9 mouse cellular contexts compared by ENCODE assay signal in the genomic region with DNA sequence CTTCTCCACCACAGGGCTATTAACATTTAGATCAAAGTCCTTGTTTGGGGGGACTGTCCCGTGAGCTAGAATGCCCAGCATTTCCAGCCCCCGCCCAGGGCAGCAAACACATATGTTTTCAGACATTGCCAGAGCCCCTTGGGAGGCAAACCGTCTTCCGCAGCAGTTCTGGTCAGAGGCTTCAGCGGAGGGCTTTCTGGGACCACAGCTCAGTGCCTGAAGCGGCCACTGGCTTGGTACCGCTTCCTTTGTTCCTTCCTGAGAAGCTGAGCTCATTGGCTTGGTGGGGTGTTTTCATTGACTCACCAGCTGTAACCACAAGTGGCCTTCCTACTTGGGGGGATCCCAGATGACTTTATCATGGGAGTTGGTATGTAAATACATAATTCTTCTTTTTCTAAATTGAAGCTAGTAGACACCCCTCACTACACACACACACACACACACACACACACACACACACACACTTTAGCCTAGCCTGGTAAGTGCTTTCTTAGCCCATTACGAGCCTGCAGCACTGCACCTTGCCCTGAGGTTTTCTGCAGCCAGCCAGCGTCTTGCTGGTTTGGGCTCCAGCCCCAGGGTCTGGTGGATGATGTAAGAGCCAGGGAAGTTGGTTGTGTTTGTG. TPM values are rescaled to one million over a fixed set of nuclear protein-coding genes. Genes with fewer than 3 reads are reported as not detected.
DNase-seq lines count a peak whose midpoint lies in the region; ATAC-seq and TF ChIP-seq lines count a peak whose summit lies in the region.
"Had no signal": no experiment of that assay in that cellular context is flagged by ENCODE, and none has a peak within 500 bp of the region (broad histone marks: within the 10 kb centered on the region; RNA-seq: fewer than 3 reads in every experiment).

No protein-coding gene starts in this region.

- H3K36me3 ChIP-seq in liver, embryonic 15.5 days (replicated peaks) = no peaks in the 10 kb centered on the region
- H3K36me3 ChIP-seq in liver, embryonic 12.5 days = no peaks in the 10 kb centered on the region
- H3K36me3 ChIP-seq in CH12.LX (replicated peaks in 1 of 2; ENCODE audit: control insufficient read depth in 1 of 2, insufficient read depth in 1 of 2, low read length in 1 of 2) = peaks cover 82 to 88% of the 10 kb centered on the region in 2 experiments
- no peaks in the 10 kb centered on the region for H3K36me3 ChIP-seq in embryonic facial prominence, embryonic 13.5 days
- H3K36me3 ChIP-seq in megakaryocyte, embryonic 14.5 days (replicated peaks; ENCODE audit: low read length) = peaks cover 82% of the 10 kb centered on the region

- peak; percentile 93 for DNase-seq in CH12.LX (ENCODE audit: extremely low read depth)
- no peak for DNase-seq in cerebellum, adult 8-10 months
- no peak for DNase-seq in adrenal gland, adult 8-10 months
- no peak for DNase-seq in cerebellum, adult 9-11 months
- DNase-seq: heart, postnatal 10 days had no signal

- no peak; the same call in 1 of the 2 replicates for TF ChIP-seq POLR2A in CH12.LX (IDR thresholded peaks at IDR 0.05; ENCODE audit: low read depth, low read length)

- no peak overlapping the region for H3K4me2 ChIP-seq in liver, embryonic 15.5 days
- H3K4me2 ChIP-seq in liver, embryonic 12.5 days = no peak overlapping the region
- H3K4me2 ChIP-seq in CH12.LX (ENCODE audit: insufficient read depth, low read depth, poor library complexity, severe bottlenecking) = peak overlapping the region; percentile 63
- no peak overlapping the region for H3K4me2 ChIP-seq in embryonic facial prominence, embryonic 13.5 days

- TF ChIP-seq RAD21 in CH12.LX (IDR thresholded peaks at IDR 0.05; ENCODE audit: low read depth, low read length) = no peak

- in situ Hi-C loops in CH12.LX (cut with MboI; ENCODE audit: low pct_ligation_motif_present, low pct_unique_long_range_greater_than_20kb, low sequenced_read_pairs) = no loop called here

- H3K27ac ChIP-seq in liver, embryonic 15.5 days (replicated peaks) = 0 out of 2 replicates have a peak overlapping the region, but pooled peaks have one; percentile 14
- no peak overlapping the region for H3K27ac ChIP-seq in liver, embryonic 12.5 days
- peak overlapping the region; percentile 96 for H3K27ac ChIP-seq in CH12.LX (ENCODE audit: insufficient read depth, low read depth)
- peak overlapping the region; percentile 60 for H3K27ac ChIP-seq in embryonic facial prominence, embryonic 13.5 days

- peak; percentile 63 for TF ChIP-seq EP300 in CH12.LX (IDR thresholded peaks at IDR 0.05; ENCODE audit: low read length)

- H3K9ac ChIP-seq in liver, embryonic 15.5 days = no peak overlapping the region
- no peak overlapping the region for H3K9ac ChIP-seq in liver, embryonic 12.5 days
- peak overlapping the region; percentile 70 for H3K9ac ChIP-seq in CH12.LX (ENCODE audit: insufficient read depth, low read depth)
- peak overlapping the region; percentile 36; the same call in 1 of the 2 replicates for H3K9ac ChIP-seq in embryonic facial prominence, embryonic 13.5 days

- H3K4me3 ChIP-seq in liver, embryonic 15.5 days (replicated peaks) = no peak overlapping the region
- no peak overlapping the region for H3K4me3 ChIP-seq in liver, embryonic 12.5 days
- H3K4me3 ChIP-seq in CH12.LX (replicated peaks in 1 of 3; ENCODE audit: low read depth in 2 of 3, low read length in 2 of 3, poor library complexity in 1 of 3) = peak overlapping the region in 1 of 3 experiments; percentile 31
- H3K4me3 ChIP-seq in embryonic facial prominence, embryonic 13.5 days = no peak overlapping the region
- peak overlapping the region; percentile 74 for H3K4me3 ChIP-seq in megakaryocyte, embryonic 14.5 days (replicated peaks)

- no peak for ATAC-seq in liver, embryonic 15.5 days (ENCODE audit: insufficient read depth)
- no peak for ATAC-seq in liver, embryonic 12.5 days
- ATAC-seq in embryonic facial prominence, embryonic 13.5 days (ENCODE audit: insufficient number of reproducible peaks, insufficient read depth, low FRiP score, low TSS enrichment, low read depth) = no peak

- H3K79me2 ChIP-seq in CH12.LX (replicated peaks; ENCODE audit: control insufficient read depth, extremely low read depth, insufficient read depth, poor library complexity, severe bottlenecking) = peaks cover 61% of the 10 kb centered on the region

- WGBS in liver, embryonic 15.5 days (ENCODE audit: insufficient replicate concordance) = 31% methylated on average over 9 of the region's 9 CpGs
- WGBS in liver, embryonic 12.5 days (ENCODE audit: insufficient replicate concordance) = 46% methylated on average over 9 of the region's 9 CpGs
- WGBS in embryonic facial prominence, embryonic 13.5 days = 36% methylated on average over 9 of the region's 9 CpGs

- no peaks in the 10 kb centered on the region for H3K9me3 ChIP-seq in liver, embryonic 15.5 days (replicated peaks)
- no peaks in the 10 kb centered on the region for H3K9me3 ChIP-seq in liver, embryonic 12.5 days (replicated peaks)
- H3K9me3 ChIP-seq in CH12.LX (replicated peaks; ENCODE audit: low read length) = peaks cover 7% of the 10 kb centered on the region
- no peaks in the 10 kb centered on the region for H3K9me3 ChIP-seq in embryonic facial prominence, embryonic 13.5 days
- peaks cover 4% of the 10 kb centered on the region; the same call in 1 of the 2 replicates for H3K9me3 ChIP-seq in megakaryocyte, embryonic 14.5 days

- dilution Hi-C loops in CH12.LX (cut with MboI; ENCODE audit: extremely low pct_ligation_motif_present, extremely low pct_unique_long_range_greater_than_20kb, low sequenced_read_pairs) = no loop called here

- TF ChIP-seq CTCF in CH12.LX (conservative IDR thresholded peaks at IDR 0.05 in 1 of 2, IDR thresholded peaks at IDR 0.05 in 1 of 2; ENCODE audit: low read depth in 2 of 2, low read length in 2 of 2) = no peak

- H3K27me3 ChIP-seq in liver, embryonic 15.5 days = no peaks in the 10 kb centered on the region
- peaks cover 19% of the 10 kb centered on the region for H3K27me3 ChIP-seq in liver, embryonic 12.5 days (replicated peaks)
- H3K27me3 ChIP-seq in CH12.LX (replicated peaks) = no peaks in the 10 kb centered on the region
- no peaks in the 10 kb centered on the region for H3K27me3 ChIP-seq in embryonic facial prominence, embryonic 13.5 days
- H3K27me3 ChIP-seq in megakaryocyte, embryonic 14.5 days (replicated peaks) = peaks cover 20% of the 10 kb centered on the region

- H3K4me1 ChIP-seq in liver, embryonic 15.5 days (replicated peaks) = peaks cover 7% of the 10 kb centered on the region; the same call in 1 of the 2 replicates
- peaks cover 14% of the 10 kb centered on the region; the same call in 1 of the 2 replicates for H3K4me1 ChIP-seq in liver, embryonic 12.5 days
- peaks cover 52 to 96% of the 10 kb centered on the region in 2 experiments for H3K4me1 ChIP-seq in CH12.LX (ENCODE audit: control insufficient read depth in 1 of 2, insufficient read depth in 2 of 2)
- H3K4me1 ChIP-seq in embryonic facial prominence, embryonic 13.5 days = peaks cover 29% of the 10 kb centered on the region
- peaks cover 70% of the 10 kb centered on the region for H3K4me1 ChIP-seq in megakaryocyte, embryonic 14.5 days

TF ChIP-seq in CH12.LX, 34 proteins besides CTCF, POLR2A, EP300 and RAD21 (continues in another document):
- no peak for TF ChIP-seq ZKSCAN1 (IDR thresholded peaks at IDR 0.05; ENCODE audit: borderline replicate concordance, low read depth, low read length)
- TF ChIP-seq MAFK (IDR thresholded peaks at IDR 0.05; ENCODE audit: insufficient replicate concordance, low read length) = 0 out of 2 replicates have a peak, but pooled peaks have one; percentile 50
- TF ChIP-seq USF1 (IDR thresholded peaks at IDR 0.05; ENCODE audit: low read depth, low read length) = no peak
- TF ChIP-seq BHLHE40 (IDR thresholded peaks at IDR 0.05; ENCODE audit: low read depth, low read length) = peak; percentile 86
- TF ChIP-seq TCF12 (IDR thresholded peaks at IDR 0.05; ENCODE audit: low read depth, low read length) = peak; percentile 92; the same call in 1 of the 2 replicates
- TF ChIP-seq HCFC1 (IDR thresholded peaks at IDR 0.05; ENCODE audit: low read depth, low read length) = peak; percentile 42; the same call in 1 of the 2 replicates
- no peak; the same call in 1 of the 2 replicates for TF ChIP-seq TBP (conservative IDR thresholded peaks at IDR 0.05; ENCODE audit: low read depth, low read length)
- peak; percentile 47 for TF ChIP-seq CHD2 (IDR thresholded peaks at IDR 0.05; ENCODE audit: low read length)

RNA-seq across cellular contexts. Expression of gene Gpr157, which starts 27.2 kb away (rescaled TPM):
- polyA plus RNA-seq in liver, embryonic 15.5 days (2015; fragmentation: Nextera tagmentation; extraction: Ambion mirVana) = 0.31 and 0.44 TPM in 2 replicates
- 0.18 and 0.37 TPM in 2 replicates for polyA plus RNA-seq in liver, embryonic 12.5 days (2016; fragmentation: Nextera tagmentation; extraction: Ambion mirVana)
- total RNA-seq in CH12.LX (2012; rRNA removed) (1.3 and 2.8 TPM in 2 replicates), CH12.LX (2014; rRNA removed) (2.3 and 2.6 TPM in 2 replicates)
- polyA plus RNA-seq in CH12.LX (2012; ENCODE audit: insufficient read length, low read depth) = 3.1 and 3.5 TPM in 2 replicates
- polyA plus RNA-seq in embryonic facial prominence, embryonic 13.5 days (2015; fragmentation: Nextera tagmentation; extraction: Ambion mirVana) = 1.3 and 1.5 TPM in 2 replicates
- polyA plus RNA-seq in megakaryocyte, embryonic 14.5 days (2012; ENCODE audit: insufficient read depth, low replicate concordance) = 1.1 and 1.9 TPM in 2 replicates
- 1 to 10 TPM; 1.4 to 3.3 (median 2.3) TPM for total RNA-seq in adrenal gland, adult 8-10 months (2022)

RNA-seq across cellular contexts. Expression of gene H6pd, which starts 51.1 kb away (rescaled TPM):
- polyA plus RNA-seq in liver, embryonic 15.5 days (2015; fragmentation: Nextera tagmentation; extraction: Ambion mirVana) = 16.9 and 21.5 TPM in 2 replicates
- 8.8 and 9.0 TPM in 2 replicates for polyA plus RNA-seq in liver, embryonic 12.5 days (2016; fragmentation: Nextera tagmentation; extraction: Ambion mirVana)
- total RNA-seq in CH12.LX (2012; rRNA removed) (25.1 and 25.3 TPM in 2 replicates), CH12.LX (2014; rRNA removed) (13.2 and 17.7 TPM in 2 replicates)
- 36.2 and 38.5 TPM in 2 replicates for polyA plus RNA-seq in CH12.LX (2012; ENCODE audit: insufficient read length, low read depth)
- polyA plus RNA-seq in embryonic facial prominence, embryonic 13.5 days (2015; fragmentation: Nextera tagmentation; extraction: Ambion mirVana) = 7.0 and 8.0 TPM in 2 replicates
- 4.4 and 6.8 TPM in 2 replicates for polyA plus RNA-seq in megakaryocyte, embryonic 14.5 days (2012; ENCODE audit: insufficient read depth, low replicate concordance)
- 100 to 1,000 TPM; 122 to 173 (median 155) TPM for total RNA-seq in adrenal gland, adult 8-10 months (2022)

RNA-seq across cellular contexts. Expression of gene Slc2a5, which starts 59.1 kb away (rescaled TPM):
- polyA plus RNA-seq in liver, embryonic 15.5 days (2015; fragmentation: Nextera tagmentation; extraction: Ambion mirVana) = 0.21 and 0.30 TPM in 2 replicates
- 0.22 and 0.30 TPM in 2 replicates for polyA plus RNA-seq in liver, embryonic 12.5 days (2016; fragmentation: Nextera tagmentation; extraction: Ambion mirVana)
- 0.38 and 1.4 TPM in 2 replicates for total RNA-seq in CH12.LX (2012; rRNA removed)
- total RNA-seq in CH12.LX (2014; rRNA removed) = 0.70 and 0.81 TPM in 2 replicates
- 1.1 and 1.5 TPM in 2 replicates for polyA plus RNA-seq in CH12.LX (2012; ENCODE audit: insufficient read length, low read depth)
- 0.76 and 1.1 TPM in 2 replicates for polyA plus RNA-seq in embryonic facial prominence, embryonic 13.5 days (2015; fragmentation: Nextera tagmentation; extraction: Ambion mirVana)
- 0.15 TPM in 1 of 2 replicates, not detected in the other for polyA plus RNA-seq in megakaryocyte, embryonic 14.5 days (2012; ENCODE audit: insufficient read depth, low replicate concordance)
- 1 to 10 TPM in 2 of 4 experiments, under 1 TPM in 2; 0.45 to 3.3 (median 1.3) TPM for total RNA-seq in adrenal gland, adult 8-10 months (2022)

Comparison
In these comparisons a context has a peak if more than half of its experiments do, and no peak if none do; other contexts are left out.
1. H3K9ac ChIP-seq: peak in CH12.LX (single experiment) and embryonic facial prominence, embryonic 13.5 days (single experiment); none in liver, embryonic 15.5 days (single experiment) and liver, embryonic 12.5 days (single experiment).